Mouse (Mus musculus): ENCODE measurements at regions not wholly inside any gene's neighbourhood (a gene's known extent, or its start where the extent isn't known, plus 50 kb on each side); places are given as distances from the start of the nearest gene placed in this dataset.

GRCm38 (mm10) chr7:123921461-123921860 lies 61.2 kb upstream of the Hs3st4 start:
- Histone ChIP-seq H3K9me3 (no peaks in the 10 kb centered on the region), H3K27me3 (no peaks in the 10 kb centered on the region), H3K36me3 (no peaks in the 10 kb centered on the region), H3K27ac (replicated peaks) (no peak overlapping the region), H3K4me3 (no peak overlapping the region), H3K4me1 (replicated peaks) (no peaks in the 10 kb centered on the region), H3K9ac (no peak overlapping the region), H3K4me2 (no peak overlapping the region)
- WGBS: 97% methylated on average over 2 of the region's 2 CpGs
- no peak for ATAC-seq (ENCODE audit: low FRiP score, low read depth)

- no peak for ATAC-seq (ENCODE audit: low FRiP score, low read depth)
- Histone ChIP-seq H3K27me3 (no peaks in the 10 kb centered on the region), H3K27ac (replicated peaks) (no peak overlapping the region), H3K4me2 (no peak overlapping the region), H3K9me3 (no peaks in the 10 kb centered on the region), H3K36me3 (no peaks in the 10 kb centered on the region), H3K4me3 (no peak overlapping the region), H3K9ac (no peak overlapping the region), H3K4me1 (replicated peaks) (peaks cover 10% of the 10 kb centered on the region)
- WGBS: 41% methylated on average over 7 of the region's 7 CpGs
These were observed 50.2 kb upstream of the Hs3st4 start for GRCm38 (mm10) chr7:123932486-123932885.
